Mouse (Mus musculus) frontal cortex, postnatal 10 days (tissue): ENCODE measurements around the gene Ror1.

ENCODE experiments used
- DNase-seq, 2 experiments: peaks; one replicate each; pipeline ENCODE4 v3.0.0; 2022; ENCODE audit warnings: low spot score in 2 of 2, mixed read lengths in 1 of 2

The Ror1 gene

DNA sequence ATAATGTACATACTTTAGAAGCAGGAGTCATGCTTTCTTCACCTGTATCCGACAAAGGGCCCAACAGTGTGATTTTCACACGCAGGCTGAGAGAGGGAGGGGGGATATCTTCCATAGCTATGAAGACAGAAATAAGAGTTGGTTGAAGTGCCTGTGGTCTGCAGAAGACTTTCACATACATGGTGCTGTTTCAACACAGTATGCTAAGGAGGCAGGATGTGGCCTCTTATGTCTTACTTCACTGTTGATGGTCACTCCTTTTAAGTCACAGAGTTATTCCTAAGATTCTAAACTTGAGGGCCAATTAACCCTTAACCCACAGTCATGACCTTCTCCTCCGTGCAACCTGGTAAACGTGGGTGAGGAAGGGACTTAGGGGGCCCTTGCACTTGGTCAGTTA lies 286.2 kb downstream of the Ror1 start:
- no peak for DNase-seq

DNA sequence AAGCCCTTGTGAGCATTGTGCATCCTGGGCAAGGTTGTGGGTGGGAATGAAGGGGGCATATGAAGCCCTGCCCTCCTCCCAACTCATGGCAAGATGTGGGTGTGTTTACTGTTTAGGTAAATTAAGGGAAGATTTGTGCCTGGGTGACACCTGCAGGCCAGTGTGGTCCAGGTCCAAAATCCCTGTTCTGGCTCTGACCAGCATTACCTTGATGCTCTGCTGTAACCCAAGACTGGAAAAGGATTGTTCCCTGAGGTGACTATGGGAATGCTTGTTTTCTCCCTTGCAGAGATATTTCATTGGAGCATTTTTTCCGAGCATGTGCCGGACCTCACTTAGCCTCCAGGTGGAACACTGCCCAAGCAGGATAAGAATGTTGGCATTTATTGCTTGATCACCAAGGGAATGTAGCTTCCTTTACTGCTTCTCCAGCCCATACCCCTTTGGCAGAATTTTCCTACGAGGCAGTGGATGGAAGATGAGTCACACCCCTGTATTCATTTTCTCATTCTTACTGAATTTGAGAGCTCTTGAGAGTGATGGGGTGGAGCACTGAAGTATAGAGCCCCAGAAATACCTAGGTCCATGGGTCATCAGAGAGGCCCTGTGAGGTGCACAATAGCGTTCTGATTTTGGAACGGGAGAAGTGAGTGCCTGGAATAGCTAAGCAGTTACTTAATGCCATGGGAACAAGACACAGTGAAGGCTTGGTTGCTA lies 290.8 kb downstream of the Ror1 start:
- DNase-seq: no peak

DNA sequence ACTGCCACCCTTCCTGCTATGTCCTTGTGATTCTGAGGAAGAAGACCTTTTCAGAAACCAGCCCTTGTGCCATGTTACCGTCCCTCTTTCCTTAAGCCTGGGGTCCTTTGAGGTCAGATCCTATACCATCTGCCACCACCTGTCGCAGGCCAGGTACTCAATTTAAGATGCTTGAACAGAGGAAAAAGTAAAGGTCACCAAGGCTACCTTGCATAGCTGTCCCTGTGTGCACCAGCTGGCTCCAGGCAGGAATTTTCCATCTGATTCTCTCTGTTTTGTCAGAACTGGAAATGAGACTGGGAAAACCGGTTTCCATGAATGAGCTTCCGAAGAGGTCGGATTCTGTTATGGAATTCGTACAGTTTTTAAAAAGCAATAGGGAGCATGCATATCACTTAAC lies 294.8 kb downstream of the Ror1 start:
- DNase-seq: no peak

DNA sequence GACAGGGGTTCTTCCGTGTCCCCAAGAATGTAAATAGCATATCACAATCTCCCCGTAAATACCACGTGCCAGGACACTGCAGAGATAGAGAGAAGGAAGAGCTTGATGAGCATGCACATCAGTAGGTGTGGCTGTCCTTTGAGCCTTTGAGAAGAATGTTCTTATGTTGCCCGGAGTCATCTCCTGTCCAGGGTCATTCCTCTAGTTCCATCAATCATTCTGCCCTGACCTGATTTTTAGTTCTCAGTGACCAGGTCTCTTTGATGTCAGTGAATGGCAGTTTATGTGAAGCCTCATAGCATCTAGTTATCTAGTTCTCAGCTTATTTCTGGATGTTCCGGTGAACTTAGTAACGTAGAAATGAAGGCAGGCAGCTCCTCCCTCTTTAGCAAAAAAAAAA lies 295.4 kb downstream of the Ror1 start:
- no peak for DNase-seq

DNA sequence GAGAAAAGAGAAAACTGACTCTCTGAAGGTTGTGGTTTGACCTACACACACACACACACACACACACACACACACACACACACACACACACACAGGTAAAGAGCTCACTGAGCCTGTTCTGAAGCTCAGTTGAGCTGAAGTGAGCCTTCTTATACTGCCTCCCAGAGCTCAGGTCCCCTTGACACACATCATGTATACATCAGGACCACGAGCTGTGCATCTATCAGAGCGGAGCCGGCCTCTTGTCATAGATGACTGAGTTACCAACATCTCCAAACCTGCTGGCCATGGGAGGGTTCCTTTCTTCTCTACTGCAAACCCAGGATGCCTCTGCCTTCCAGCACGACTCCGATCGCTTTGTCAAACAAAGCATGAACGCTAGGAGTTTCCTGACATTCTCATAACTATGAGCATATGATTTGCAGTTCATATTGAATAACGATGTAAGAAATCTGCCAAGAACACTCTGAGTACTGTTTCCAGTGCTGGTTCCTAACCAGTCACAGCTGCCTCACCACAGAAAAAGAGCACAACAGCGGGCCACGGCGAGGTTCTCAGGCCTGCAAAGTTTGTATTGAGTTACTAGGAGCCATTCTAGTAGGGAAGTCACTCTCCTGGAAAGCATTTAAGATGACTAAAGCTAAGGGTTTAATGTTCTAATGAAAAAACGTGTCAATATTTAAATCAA lies 297.9 kb downstream of the Ror1 start:
- DNase-seq: no peak

DNA sequence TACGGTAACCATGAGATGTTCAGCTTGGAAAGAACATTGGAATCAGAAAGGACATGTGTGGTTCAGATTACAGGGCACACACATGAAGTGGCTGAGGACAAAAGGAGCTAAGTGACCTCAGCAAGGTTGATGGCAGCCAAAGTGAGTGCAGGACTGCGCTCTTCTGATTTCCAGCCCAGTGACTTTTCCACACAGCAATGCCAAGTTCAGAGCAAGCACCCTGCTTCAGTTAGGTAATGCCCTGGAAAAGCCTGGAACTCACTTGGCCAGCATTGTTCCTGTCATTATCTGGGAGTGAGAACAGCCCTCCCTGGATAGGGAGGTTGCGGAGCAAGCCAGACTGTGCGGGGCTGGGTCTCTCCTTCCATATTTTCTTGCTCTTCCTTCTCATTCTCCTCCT lies 299.8 kb downstream of the Ror1 start:
- no peak for DNase-seq

DNA sequence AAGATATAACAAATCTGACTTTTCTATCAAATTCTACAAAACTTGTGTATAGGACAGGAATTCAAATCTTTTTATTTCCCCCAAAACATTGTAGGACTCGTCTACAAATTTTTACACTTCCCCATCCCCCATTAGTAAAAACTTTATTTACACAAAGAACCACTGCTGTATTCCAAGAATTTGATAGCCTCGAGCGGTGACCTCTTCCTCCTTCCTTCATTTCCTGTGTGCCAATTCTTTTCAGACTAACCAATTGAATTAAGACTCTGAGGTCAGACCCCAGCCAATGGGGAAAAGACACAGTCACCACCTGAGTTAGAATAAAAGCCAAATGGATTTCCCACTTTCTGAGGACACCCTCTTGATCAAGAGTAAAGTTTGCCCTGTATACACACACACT lies 302.5 kb downstream of the Ror1 start:
- DNase-seq: no peak

DNA sequence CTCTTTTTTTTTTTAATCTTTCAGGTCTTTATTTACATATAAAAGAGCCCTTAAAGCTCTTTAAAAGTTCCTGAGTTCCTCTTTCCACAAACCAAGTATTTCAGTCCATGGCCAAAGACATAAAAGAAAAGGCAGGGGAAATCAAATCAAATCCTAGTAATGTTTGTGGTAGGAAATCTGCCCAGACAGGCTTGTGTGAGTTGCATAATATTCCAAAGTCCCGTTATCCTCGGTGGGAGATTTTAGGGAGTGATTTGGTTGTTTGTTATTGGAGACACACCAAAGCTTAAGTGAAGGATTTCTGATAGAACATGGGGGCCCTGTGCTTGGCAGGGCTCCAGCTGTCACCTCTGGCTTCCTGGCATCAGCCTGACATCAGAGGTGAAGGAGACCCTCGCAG lies 305.5 kb downstream of the Ror1 start:
- no peak for DNase-seq

DNA sequence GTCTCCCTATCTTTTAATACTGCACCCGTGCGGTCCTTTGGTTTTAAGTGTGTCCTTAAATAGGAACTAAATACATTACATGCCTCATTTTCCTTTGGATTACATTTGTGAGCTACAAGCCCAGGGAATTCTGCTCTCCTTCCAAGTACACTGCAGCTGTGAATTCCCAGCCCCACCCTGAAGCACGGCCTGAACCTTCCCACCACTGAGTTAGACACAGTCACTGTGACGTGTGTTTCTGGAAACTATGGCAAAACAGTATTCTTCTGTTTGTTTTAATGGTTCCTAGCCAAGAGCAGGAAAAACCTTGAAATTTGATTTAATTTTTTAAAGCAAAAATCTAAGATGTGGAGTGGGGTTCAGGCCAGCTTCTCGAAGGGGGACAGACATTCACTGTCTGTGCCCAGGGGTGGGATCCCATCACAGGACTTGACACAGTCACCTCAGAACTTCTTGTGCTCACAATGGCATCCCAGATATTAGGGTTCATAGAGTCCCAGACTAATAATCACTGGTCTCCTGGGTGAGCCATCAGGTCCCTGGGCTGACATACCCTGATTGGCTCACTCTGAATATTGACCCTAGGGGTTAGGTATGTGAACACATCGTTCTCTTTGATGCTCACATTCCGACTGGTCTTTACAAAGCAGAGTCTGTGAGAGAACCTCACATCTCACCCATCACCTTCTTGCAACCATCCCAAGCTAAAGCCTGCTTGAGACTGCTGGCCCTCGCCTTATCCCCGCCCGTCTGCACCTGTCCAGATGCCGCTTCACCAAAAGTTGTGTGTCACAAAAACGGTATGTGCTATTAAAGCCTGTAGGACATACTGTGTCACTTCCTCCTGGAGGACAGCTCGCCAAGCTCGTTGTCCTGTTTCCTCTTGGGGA lies 306.2 kb downstream of the Ror1 start:
- DNase-seq: no peak

DNA sequence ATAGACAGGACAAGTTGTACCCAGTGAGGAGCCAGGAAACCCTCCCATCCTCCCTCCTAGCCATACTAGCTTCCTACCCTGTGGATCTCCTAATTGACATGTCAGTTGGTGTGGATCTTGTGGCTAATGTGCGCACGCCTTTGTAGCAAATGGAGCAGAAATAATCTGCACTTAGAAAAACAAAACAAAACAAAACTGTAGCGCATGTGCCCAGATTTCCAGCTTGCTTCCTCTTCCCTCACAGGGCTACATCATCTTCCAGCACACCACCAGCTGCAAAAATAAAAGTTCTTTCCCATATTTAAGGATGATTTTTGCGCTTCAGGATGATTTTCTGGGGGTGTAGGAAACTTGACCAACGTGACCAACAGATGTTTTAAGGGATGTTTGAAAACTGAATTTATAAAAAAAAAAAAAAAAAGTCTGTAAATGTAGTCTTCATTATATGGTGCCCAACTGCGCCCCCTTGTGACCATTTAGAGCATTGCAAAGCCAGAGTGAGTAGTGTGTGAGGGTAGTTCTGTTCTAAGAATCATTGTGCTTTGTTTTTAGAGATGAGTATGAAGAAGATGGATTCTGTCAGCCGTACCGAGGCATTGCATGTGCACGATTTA lies 311.8 kb downstream of the Ror1 start:
- DNase-seq: peak; percentile 23 to 70

DNA sequence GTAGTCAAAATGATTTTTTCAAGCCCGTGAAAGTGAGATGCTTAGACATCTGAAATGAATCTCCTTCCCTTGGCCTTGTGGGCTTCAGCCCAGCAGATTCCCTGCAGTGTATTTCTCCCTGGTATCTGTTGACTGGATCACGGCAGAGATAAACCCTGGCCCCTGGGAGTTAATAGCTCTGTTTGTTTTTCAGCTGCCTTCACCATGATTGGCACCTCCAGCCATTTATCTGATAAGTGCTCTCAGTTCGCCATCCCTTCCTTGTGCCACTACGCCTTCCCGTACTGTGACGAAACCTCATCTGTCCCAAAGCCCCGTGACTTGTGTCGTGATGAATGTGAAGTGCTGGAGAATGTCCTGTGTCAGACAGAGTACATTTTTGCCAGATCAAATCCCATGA lies 313.9 kb downstream of the Ror1 start:
- no peak for DNase-seq

DNA sequence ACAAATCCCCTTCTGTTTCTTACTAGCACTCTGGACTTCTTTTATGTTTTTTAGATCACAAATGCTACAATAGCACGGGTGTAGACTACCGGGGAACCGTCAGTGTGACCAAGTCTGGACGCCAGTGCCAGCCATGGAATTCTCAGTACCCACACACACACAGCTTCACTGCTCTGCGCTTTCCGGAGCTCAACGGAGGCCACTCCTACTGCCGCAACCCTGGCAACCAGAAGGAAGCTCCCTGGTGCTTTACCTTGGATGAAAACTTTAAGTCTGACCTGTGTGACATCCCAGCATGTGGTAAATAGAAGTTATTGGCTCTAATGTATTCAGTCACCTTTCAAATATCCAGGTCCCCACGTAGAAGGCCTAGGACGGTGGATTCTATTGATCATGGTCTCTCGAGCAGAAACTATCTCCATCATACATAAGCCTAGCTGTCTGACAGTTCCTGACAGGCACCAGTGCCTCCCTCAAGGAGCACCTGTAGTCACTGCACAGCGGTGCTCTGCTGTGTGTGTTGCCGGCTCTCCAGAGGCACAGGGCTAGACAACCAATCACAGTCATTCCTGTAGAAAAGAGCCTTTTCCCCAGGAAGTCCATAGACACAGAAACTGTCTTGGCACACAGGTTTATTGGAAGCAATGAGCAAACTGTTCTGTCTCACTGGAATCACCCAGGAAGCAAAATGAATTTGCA lies 316.4 kb downstream of the Ror1 start:
- DNase-seq: no peak

DNA sequence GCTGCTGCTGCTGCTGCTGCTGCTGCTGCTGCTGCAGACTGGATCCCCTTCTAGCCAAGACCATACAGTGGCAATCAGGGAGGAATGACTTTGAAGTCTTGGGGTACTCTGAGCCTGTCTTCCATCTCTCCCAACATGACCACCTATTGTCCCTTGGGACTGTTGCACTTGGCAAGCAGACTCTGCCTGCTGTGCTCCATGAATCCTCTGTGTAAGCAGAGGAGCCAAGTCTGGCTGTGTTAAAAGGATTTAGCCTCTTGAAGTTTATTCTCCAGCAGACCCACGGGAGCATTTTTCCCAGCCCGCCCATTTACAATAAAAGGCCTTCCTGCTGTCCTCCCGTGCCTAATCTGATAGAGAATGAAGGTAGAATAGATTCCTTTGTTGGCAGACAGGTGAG lies 327.2 kb downstream of the Ror1 start:
- no peak for DNase-seq

DNA sequence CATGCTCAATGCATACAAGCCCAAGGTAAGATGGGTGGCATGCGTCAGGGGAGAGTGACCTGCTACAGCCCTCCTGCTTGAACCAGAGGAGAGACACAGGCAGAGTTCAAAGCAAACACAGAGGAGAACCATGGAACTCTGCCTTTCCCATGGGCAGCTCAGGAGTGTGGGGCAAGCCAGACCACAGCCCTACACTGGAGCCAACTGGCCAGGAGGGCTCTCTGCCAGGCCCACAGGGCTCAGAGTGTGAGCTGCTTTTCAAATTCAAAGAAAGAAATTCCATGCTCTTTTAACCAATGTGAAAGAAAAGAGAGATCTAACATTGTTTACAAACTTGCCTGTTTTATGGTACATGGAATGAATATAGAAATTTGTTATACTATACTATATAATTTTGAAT lies 330.5 kb downstream of the Ror1 start:
- no peak for DNase-seq

DNA sequence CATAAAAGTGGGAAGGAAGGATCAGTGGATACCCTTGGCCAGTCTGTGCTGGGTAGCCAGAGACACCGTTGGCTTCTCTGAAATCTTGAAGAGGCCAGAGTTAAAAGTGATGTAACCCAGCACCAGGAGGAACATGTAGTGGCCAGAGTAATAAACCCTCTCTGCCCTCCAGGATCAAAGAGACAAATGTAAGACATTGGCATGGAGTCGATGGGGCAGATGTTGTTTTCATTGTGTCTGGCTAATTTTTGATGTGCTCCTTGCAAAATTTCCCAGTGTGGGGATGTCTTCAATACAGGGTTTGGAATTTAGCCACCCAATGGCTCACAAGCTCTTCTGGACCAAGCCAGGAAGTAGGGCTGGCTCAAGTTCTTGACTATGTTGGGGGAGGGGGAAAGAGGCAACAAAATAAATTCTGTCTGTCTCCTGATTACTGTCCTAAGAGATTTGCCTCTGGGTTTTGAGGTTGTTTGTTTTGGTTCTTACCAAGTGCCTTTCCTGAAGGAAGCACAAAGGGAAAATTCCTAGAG lies 333.8 kb downstream of the Ror1 start:
- no peak for DNase-seq

DNA sequence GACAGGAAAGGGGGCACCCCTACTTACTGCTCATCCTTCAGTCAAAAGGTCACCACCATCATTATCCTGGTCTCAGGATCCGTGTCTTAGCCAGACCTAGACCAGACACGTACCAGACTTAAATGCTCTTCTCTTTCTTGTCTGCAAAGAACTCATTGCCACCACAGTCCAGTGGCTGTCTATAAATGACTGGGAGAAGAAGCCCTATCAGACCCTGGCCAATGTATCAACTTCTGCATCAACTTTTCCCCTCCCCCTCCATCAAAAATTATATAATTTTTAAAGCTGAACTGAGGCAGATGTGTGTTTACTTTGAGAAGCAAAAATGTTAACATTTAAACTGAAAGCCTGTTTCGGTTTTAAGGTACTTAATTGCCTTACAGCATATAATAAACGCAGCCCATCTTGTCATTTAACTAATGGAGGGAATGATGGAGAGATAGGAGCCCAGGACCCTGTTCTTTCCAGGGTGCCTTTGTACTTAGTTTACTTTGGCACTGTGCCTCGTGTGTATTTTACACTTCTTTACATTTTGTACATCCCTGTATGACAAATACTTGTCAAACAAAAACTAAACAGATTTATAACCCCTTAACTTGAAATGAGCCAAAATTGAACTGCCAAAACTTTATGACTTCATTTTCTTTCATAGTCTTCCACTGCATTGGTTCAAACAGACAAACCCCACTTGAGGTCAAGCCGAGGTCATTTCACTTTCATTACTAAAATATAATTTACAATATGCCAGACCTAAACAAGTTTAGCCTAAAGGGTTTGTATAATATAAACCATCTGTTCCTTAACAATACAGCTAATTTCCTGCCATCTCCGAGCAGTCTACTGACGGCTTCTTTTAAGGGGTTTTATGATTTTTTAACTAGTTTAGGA lies 339.9 kb downstream of the Ror1 start:
- DNase-seq: no peak

DNA sequence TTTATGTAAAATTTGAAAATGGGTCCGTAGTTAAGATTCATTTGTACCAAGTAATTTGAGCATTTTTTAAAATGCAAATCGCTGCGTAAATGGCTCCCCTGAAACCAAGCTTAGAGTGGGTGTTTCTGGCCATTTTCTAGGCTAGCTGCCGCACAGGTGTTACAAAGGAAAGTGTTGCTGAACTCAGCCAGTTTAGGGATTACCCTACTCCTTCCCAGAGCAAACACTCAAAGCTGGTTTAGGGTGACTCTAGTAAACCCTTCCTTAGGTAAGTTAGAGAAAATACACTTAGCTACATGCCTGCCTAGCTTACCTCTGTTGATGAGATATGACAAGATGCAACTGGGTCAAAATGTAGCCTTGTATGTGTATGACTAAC lies 340.6 kb downstream of the Ror1 start:
- no peak for DNase-seq

DNA sequence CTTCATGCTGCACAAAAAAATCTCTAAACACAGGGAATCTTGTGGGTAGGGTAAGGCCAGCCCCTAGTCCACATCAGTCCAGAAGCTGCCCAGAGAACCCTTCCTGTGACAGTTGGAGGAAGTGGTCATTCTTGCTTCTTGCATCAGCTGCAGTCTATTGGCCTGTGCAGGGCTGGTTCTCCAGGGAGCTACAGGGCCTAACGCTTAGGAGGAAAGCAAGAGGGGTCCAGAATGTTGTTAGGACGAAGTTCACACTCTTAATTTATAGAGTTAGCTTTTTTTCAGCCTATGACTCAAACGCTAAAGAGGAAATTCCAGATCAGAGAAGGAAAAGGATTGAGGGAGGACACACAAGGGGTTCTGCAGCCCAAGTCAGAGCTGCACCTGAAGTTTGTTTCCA lies 351.3 kb downstream of the Ror1 start:
- DNase-seq: no peak

DNA sequence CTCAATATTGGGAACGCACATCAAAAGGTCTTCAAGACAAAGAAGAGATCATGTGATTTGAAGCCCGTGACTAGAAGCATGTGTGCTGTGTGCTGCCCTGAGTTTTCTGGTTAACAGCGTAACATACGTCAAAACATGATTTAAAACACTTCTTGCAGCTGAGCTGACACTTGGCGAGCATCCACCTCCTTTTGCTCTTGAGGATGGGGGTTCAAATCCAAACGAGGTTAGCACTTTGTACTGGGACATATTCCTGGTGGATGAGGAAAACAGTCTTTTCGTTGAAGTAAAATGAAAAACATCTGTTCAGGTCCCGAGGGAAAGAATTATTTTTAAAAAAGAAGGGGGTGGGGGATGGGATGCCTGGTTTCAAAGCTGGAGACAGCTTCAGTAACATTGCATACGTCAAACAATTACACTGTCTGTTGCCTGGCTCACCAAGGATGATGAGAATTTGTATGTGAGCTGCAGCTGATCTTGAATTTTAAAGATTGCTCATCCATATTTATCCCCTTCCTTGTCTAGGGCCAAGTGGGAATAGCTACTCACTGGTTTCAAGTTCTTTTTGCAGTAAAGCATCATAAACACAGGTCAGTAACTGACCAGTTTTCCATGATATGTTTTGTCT lies 367.0 kb downstream of the Ror1 start:
- DNase-seq: no peak
